Comparison of ENCODE assay signal across 8 mouse cellular contexts in the genomic region with DNA sequence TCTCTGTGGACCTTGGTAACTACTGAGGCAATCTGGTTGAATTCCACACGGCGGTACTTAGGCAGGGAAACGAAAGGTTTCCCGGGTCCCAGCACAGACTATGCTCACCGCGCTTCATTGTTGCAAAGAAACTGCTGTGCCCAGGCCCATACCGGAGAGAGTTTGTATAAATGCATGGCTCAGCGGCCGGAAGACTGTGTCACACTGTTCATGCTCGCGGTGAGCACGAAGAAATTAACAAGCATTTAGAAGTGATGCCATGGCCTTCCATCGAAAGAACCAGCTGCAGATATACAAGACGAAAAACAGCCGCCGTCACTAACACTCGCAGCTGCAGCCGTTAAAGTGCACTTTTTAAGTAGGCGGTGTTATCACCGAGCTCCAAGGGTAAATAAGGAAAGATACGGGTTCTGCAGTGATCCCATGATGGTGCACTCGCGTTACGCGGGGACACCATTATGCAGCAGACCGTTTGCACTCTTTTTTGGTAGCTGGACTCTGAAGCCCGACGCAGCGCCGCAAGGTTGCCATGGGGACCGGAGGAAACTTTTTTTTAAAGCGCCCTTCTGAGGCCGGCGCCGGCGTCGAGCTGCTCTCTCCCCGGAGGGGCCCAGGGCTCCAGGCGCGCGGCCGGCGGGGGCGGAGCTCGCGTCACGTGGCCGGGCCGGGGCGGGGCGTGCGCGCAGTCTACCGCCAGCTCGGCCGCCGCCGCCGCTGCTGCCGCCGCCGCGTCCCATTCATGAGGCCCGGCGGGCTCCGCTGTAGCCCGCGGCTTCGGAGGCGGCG. TPM values are rescaled to one million over a fixed set of nuclear protein-coding genes. Genes with fewer than 3 reads are reported as not detected.
A peak's percentile ranks its signal among the peaks of the same experiment; 100 is the strongest.
DNase-seq lines count a peak whose midpoint lies in the region; ATAC-seq lines count a peak whose summit lies in the region.

No protein-coding gene starts in this region.

- H3K27ac ChIP-seq in embryonic facial prominence, embryonic 13.5 days, result peak overlapping the region; percentile 94
- peak overlapping the region; percentile 93 for H3K27ac ChIP-seq in limb, embryonic 13.5 days
- peak overlapping the region; percentile 94 for H3K27ac ChIP-seq in midbrain, embryonic 15.5 days

- no peaks in the 10 kb centered on the region for H3K9me3 ChIP-seq in embryonic facial prominence, embryonic 13.5 days
- H3K9me3 ChIP-seq in limb, embryonic 13.5 days, result no peaks in the 10 kb centered on the region
- H3K9me3 ChIP-seq in midbrain, embryonic 15.5 days, result no peaks in the 10 kb centered on the region

- H3K4me3 ChIP-seq in embryonic facial prominence, embryonic 13.5 days, result peak overlapping the region; percentile 91
- H3K4me3 ChIP-seq in limb, embryonic 13.5 days, result peak overlapping the region; percentile 84
- H3K4me3 ChIP-seq in midbrain, embryonic 15.5 days, result peak overlapping the region; percentile 83

- H3K9ac ChIP-seq in embryonic facial prominence, embryonic 13.5 days, result peak overlapping the region; percentile 97
- H3K9ac ChIP-seq in limb, embryonic 13.5 days, result peak overlapping the region; percentile 95
- peak overlapping the region; percentile 85 for H3K9ac ChIP-seq in midbrain, embryonic 15.5 days

- H3K36me3 ChIP-seq in embryonic facial prominence, embryonic 13.5 days, result no peaks in the 10 kb centered on the region
- H3K36me3 ChIP-seq in limb, embryonic 13.5 days, result no peaks in the 10 kb centered on the region
- no peaks in the 10 kb centered on the region for H3K36me3 ChIP-seq in midbrain, embryonic 15.5 days (replicated peaks)

- peak overlapping the region; percentile 90 for H3K4me2 ChIP-seq in embryonic facial prominence, embryonic 13.5 days
- H3K4me2 ChIP-seq in limb, embryonic 13.5 days (replicated peaks), result peak overlapping the region; percentile 89
- H3K4me2 ChIP-seq in midbrain, embryonic 15.5 days, result peak overlapping the region; percentile 84

- whole genome bisulfite sequencing in embryonic facial prominence, embryonic 13.5 days, result under 1% methylated on average over 71 of the region's 71 CpGs
- under 1% methylated on average over 65 of the region's 71 CpGs for whole genome bisulfite sequencing in limb, embryonic 13.5 days
- under 1% methylated on average over 61 of the region's 71 CpGs for WGBS in midbrain, embryonic 15.5 days

- peak; percentile 96 for ATAC-seq in embryonic facial prominence, embryonic 13.5 days (ENCODE audit: insufficient number of reproducible peaks, insufficient read depth, low FRiP score, low TSS enrichment, low read depth)
- ATAC-seq in limb, embryonic 13.5 days (ENCODE audit: low FRiP score, low read depth), result peak; percentile 96
- peak; percentile 97 for ATAC-seq in midbrain, embryonic 15.5 days (replicated peaks)

- H3K27me3 ChIP-seq in embryonic facial prominence, embryonic 13.5 days, result no peaks in the 10 kb centered on the region
- H3K27me3 ChIP-seq in limb, embryonic 13.5 days, result no peaks in the 10 kb centered on the region
- no peaks in the 10 kb centered on the region for H3K27me3 ChIP-seq in midbrain, embryonic 15.5 days (replicated peaks)

- H3K4me1 ChIP-seq in embryonic facial prominence, embryonic 13.5 days, result peaks cover 41% of the 10 kb centered on the region
- peaks cover 52% of the 10 kb centered on the region for H3K4me1 ChIP-seq in limb, embryonic 13.5 days
- peaks cover 26% of the 10 kb centered on the region for H3K4me1 ChIP-seq in midbrain, embryonic 15.5 days

- DNase-seq in 416B (ENCODE audit: low read depth), result peak; percentile 88
- peak; percentile 79 to 88 for DNase-seq in adrenal gland, postnatal 4 days (ENCODE audit: low spot score in 2 of 2)
- peak; percentile 85 for DNase-seq in heart, adult 8-10 months (ENCODE audit: low spot score)
- DNase-seq in kidney, adult 8-10 months, result peak; percentile 92 to 93
- peak; percentile 88 to 94 for DNase-seq in spleen, adult 18-20 months

RNA-seq across cellular contexts. Expression of a gene that starts 0.7 kb away (rescaled TPM):
- total RNA-seq in adrenal gland, postnatal 4 days (2021), result 10 to 100 TPM; 55.2 to 63.6 TPM
- 49.9 and 52.2 TPM in 2 replicates for polyA plus RNA-seq in embryonic facial prominence, embryonic 13.5 days (2015; fragmentation: Nextera tagmentation; extraction: Ambion mirVana)
- total RNA-seq in heart, adult 8-10 months (2022), result 10 to 100 TPM in 1 of 4 experiments, 1 to 10 TPM in 3; 7.4 to 11.1 (median 10.0) TPM
- 54.1 and 56.9 TPM in 2 replicates for polyA plus RNA-seq in limb, embryonic 13.5 days (2015; fragmentation: Nextera tagmentation; extraction: Ambion mirVana)
- 44.2 and 47.6 TPM in 2 replicates for polyA plus RNA-seq in midbrain, embryonic 15.5 days (2015; fragmentation: Nextera tagmentation; extraction: Ambion mirVana)

Comparison
In these comparisons a context has a peak if more than half of its experiments do, and no peak if none do; other contexts are left out.
1. Peak in every context shown above with its lines: DNase-seq, ATAC-seq, H3K4me3 ChIP-seq and H3K27ac ChIP-seq.